Mouse (Mus musculus): ENCODE data around the gene Depdc1b.

The Depdc1b gene

GRCm38 (mm10) chr13:108449116-108450097 is 133.3 kb downstream of the Depdc1b start, which contains the start of gene Pde4d:
Gene Pde4d (plus strand): TSS chr13:108449948.
- DNase-seq, result peak; percentile 61 to 67

GRCm38 (mm10) chr13:108451122-108451521 is 135.0 kb downstream of the Depdc1b start:
- no peak for DNase-seq

GRCm38 (mm10) chr13:108453064-108453919 is 137.2 kb downstream of the Depdc1b start:
- DNase-seq, result peak; percentile 52 to 60

Measured in kidney, adult 8-10 months (tissue).